Mouse (Mus musculus) kidney, postnatal 25 days (tissue): ENCODE results near the gene Ccdc93.
A peak's percentile ranks its signal among the peaks of the same experiment; 100 is the strongest.

Experiments
- DNase-seq, 2 experiments: peaks; one replicate each; pipeline ENCODE4 v3.0.0; 2021; ENCODE audit warnings: mixed read lengths in 2 of 2

Ccdc93 gene

GRCm38 (mm10) chr1:121430938-121431928 is at the start of gene Ccdc93:
Gene Ccdc93 (plus strand): TSS chr1:121431049.
- DNase-seq: peak; percentile 98 to 99

DNA sequence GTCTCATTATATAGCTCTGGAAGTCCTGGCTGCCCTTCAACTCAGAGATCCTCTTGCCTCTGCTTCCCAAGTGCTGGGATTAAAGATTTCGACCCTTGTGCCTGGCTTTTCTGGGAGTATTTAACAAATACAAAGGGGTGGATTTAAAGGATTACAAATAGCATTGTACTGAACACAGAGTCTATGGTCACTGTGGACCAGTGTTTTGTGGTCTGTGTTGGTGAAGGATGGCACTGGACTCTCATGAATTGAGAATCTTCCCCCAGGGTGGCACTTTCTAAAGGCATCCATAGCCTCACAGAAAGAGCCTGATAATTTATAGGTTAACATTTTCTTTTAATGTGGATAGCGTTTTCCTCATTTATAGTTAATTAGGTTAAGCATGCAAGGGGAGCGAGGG is 49.3 kb upstream of the Ccdc93 start:
- no peak for DNase-seq

GRCm38 (mm10) chr1:121388312-121388711 is 42.5 kb upstream of the Ccdc93 start:
- no peak for DNase-seq

DNA sequence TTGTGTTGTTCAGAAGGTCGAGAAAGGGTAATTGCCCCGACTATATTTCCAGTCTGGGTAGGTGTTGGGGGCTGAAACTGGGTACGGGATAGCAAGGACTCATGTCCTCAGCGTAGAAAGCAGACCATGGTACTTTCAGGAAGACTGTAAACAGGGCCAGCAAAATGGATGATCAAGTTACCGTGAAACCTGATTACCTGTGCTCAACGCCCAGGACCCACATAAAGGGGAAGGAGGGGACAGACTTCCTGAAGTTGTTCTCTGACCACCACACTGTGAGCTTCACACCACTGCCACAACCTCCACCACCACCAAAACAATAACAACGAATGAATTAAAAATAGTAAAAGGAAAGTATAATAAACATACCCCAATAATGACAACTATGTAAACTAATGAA is 42.1 kb upstream of the Ccdc93 start:
- no peak for DNase-seq

- DNase-seq: no peak
Measured at GRCm38 (mm10) chr1:121389574-121389973, 41.3 kb upstream of the Ccdc93 start.

DNA sequence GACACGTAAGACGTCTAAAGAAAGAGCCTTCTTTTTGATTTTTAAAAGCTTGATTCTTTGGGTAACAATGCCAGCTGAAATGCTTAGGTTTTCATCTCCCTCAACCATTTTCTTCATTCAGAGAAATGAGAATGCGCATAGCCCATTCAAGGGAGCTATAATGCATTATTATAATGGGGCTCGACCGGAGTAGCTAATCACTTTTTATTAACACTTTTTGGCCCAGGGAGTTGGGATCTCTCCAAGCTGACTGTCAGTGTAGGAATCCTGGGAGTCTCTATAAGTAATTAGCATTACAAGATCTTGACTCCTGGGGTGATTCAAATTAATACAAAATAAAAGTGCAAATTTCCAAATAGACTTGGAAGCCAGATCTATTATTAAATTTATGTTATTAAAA is 40.8 kb upstream of the Ccdc93 start:
- DNase-seq: no peak

DNA sequence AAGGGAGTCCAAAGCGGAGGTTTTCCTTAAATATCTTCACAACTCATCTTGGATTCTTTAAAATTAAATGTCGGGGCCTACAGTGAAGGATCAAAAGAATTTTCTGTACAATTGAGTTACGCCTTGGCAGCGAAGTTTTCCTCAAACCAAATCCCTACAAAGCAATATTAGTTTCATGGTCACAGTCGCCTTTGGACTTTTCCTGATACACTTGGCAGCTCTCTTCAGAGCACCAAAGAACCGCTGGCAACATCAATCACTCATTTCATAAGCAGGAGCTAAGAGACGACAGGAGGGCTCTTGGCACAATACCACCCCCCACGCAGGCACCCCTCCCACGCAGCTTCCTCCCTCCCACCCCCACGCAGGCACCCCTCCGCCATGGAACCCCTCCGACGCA is 40.4 kb upstream of the Ccdc93 start:
- no peak for DNase-seq

DNA sequence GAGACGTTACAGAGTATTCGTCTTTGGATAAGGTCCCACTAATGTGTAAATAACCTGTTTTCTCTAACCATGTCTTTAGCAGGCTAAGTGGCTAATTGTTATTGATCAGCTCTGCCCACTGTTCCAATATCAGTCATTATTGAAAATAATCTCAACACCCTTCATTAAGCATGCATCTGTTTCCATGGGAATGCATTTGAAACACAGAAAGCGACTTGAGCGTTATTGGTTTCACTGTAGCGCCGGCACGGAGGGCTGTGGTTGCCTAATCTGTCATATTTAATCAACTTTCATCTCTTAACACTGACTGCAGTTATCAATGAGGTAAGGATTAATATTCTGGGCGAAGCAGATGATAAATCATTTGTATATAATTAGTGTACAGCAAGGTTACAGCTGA is 40.0 kb upstream of the Ccdc93 start:
- no peak for DNase-seq

DNA sequence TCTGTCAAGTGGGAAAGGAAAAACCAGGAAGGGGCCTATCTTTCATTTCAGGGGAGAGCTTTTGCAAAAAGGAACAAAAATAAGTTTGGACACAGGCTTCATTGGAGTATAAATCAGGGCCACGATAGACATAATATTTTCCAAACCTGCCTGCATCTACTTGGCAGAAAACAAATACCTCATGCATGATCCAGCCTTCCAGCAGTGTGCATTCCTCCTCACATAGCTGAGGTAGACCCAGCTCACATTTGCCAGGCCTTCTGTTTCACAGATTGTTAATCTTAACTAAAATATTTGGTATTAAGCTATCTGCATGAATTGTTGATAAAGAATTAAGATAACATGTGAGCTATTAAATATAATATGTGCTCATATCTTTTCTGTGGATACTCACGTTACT is 37.7 kb upstream of the Ccdc93 start:
- DNase-seq: no peak

GRCm38 (mm10) chr1:121394764-121395163 is 36.1 kb upstream of the Ccdc93 start:
- peak in 1 of 2 experiments; percentile 39 for DNase-seq

DNA sequence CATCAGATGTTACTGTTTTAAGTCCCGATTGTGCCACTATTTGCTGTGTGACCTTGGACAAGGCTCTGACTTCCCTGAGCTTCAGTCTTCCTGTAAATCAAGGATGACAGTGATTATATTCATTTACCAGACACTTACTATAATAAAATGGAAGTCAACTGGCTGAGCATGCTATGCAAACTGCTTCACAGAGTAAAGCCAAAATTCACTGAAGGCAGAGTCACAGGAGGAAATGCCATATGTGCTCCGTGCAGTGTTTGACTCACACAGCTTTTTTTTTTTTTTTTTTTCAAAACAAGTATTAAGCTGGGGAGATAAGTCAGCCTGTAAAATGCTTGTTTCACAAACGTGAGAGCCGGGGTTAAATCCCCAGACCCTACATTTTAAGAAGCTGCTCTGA is 34.3 kb upstream of the Ccdc93 start:
- DNase-seq: no peak

GRCm38 (mm10) chr1:121398231-121398630 is 32.6 kb upstream of the Ccdc93 start:
- no peak for DNase-seq

GRCm38 (mm10) chr1:121398986-121399881 is 31.6 kb upstream of the Ccdc93 start:
- peak; percentile 14 to 41 for DNase-seq

DNA sequence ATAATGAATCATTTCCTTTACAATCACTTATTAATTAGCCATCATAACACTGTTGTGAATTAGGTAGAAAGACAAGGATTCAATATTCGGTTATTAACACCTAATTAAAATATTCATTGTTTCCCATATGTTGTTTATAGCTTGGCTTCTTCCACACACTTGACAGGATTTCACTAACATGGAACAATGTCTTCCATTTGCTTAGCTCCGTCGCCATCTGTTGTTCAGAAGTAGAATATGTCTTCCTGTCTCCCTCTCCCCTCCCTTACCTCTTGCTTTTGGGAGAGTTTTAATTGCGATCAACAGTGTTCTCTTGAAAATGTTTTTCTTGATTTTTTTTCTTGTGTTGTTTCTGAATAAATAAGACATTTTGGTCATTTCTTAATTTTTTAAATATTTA is 30.6 kb upstream of the Ccdc93 start:
- peak in 1 of 2 experiments; percentile 23 for DNase-seq

DNA sequence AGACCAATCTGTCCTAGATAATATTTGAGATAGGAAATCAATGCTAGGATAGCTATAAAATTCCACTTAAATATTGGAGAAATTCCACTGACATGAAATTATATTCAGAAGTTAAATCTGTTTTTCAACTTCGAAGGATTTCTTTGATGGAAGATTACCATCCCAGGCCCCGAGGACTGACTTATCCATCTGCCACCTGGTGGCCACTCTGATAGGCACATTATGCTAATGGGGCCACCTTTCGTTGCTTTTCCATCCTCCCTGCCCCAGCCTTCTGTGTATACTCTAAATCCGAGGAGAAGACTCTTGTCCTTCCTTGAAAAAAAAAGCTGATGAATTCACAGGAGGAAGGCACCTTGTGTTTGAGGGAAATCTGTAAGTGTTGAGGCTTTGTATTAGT is 11.8 kb upstream of the Ccdc93 start:
- peak; percentile 59 to 68 for DNase-seq

DNA sequence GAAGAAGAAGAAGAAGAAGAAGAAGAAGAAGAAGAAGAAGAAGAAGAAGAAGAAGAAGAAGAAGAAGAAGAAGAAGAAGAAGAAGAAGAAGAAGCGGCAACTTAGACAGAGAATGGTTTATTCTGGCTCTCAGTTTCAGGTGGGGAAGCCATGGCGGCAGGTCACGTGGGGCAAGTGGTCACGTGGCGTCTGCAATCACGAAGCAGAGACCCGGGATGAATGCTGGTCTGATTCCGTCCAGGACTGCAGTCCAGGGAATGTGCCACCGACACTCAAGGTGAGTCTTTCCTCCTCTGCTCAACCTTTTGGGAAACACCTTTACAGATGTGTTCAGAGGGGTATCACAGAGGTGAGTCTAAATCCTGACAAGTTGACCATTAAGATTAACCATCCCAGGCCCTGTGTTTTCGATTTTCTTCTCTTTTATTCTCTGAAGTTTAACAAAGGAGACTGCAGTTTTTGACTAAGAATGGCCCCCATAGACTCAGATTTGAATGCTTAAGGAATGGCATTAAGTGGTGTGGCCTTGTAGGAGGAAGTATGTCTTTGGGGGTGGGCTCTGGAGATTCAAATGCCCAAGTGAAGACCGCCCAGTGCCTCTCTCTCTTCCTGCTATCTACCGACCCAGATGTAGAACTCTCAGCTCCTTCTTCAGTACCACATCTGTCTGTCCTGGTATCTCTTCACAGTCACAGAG is 11.1 kb upstream of the Ccdc93 start:
- no peak for DNase-seq

DNA sequence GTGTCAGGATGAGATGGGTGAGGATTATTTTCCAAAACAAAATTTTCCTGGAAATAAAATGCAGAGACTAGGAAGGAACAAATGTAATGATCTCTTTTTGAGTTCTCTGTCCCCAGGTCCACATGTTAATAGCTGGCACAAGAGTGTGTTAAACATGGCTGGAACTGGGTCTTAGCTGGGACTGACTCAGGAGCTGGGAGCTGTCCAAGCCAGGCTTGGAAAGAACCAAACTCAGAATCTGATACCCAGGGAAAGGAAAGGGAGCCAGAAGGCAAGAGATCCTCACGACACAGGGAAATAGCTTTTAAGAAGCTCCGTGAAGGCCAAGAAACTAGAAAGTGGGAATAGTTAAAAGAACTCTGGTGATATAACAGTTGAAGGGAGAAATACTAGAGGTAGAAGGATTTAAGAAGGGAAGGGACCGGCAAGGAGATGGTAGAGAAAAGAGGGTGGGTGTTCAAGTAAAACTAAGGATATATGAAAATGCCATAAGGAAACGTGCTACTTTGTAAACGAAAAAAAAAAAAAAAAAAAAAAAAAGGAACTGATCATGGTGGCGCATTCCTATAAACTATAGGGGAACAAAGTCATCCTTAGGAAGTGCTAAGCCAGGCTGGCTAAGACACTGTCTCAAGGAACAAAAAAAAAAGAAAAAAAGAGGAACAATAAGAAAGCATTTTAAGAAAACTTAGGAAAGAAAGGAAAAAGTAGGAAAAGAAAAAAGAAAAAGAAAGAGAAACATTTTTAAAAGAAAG is 489 bp upstream of the Ccdc93 start:
- DNase-seq: no peak

- DNase-seq: no peak
Measured at GRCm38 (mm10) chr1:121435981-121436380, 5.1 kb downstream of the Ccdc93 start.

DNA sequence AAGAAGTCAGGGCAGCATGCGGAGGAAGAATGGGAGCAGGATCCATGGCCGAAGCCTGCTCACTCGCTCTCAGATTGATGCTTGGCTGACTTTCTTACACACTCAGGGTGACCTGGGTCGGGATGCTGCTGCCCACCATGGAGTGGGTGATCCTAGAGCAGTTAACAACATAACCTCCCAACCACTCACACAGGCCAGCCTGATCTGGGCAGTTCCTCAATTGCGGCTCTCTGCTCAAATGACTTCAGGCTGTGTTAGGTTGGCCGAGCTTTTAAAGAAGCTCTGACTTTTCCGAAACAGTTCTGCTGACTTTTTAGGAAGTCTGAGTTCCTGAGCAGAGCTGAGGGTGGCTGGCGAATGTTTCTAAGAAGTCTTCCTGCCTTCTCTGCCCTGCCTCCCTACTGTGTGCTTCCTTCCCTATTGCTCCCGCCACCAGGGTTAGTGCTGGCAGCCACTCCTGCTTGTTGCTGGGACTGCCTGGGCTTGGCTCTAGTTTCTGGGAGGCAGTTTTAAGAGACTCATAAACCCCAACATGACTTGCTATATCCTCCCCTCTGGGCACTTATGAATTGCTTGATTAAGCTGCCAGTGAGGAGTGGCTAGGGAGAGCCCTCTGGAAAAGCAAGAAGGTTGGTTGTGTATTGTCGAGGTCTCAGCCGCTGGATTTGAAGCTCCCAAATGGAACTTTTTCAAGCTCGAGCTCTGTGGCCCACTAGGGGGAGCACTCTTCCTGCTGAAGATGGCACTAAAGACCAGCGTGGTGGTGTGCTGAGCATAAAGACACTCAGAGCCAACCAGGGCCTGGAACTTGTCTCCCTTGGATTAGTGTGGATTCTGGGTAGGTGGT is 9.9 kb downstream of the Ccdc93 start:
- peak; percentile 70 to 80 for DNase-seq

DNA sequence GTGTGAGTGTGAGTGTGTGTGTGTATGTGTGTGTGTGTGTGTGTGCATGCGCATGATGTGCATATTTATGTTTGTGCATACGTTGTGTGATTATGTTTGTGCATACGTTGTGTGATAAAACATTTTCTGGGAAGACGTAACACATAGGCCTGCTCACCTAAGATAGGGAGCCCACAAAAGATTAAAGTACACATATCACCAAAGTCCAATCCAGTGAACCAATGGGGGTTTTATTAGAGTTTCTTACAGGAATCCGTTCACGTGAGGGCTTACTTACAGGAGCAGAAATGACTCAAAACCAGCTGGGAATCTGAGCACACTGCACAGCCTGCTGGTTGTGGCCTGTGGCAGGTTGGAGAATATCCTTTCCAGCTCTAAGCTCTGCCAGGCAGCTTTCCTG is 13.3 kb downstream of the Ccdc93 start:
- DNase-seq: no peak

DNA sequence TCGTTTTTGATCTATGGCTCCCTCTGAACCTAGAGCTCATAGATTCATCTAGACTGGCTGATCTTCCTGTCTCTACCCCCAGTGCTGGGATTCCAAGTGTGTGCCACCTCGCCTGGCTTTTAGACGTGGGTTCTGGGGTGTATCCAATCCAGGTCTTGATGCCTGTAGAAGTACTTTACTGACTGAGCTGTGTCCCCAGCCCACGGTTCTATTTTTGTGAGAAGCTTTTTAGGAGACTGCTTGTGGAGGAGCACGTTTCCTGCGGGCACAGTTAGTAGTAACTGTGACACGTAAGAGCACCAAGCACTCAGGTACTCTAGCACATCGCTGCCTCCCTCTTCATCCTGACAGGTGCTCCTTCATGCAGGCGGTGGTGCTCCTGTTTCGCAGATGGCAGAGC is 16.4 kb downstream of the Ccdc93 start:
- DNase-seq: no peak
